Mouse (Mus musculus) heart, embryonic 11.5 days (tissue): ENCODE results near the gene Pklr. TPM values are rescaled to one million over a fixed set of nuclear protein-coding genes. Genes with fewer than 3 reads are reported as not detected.

Source experiments
- ATAC-seq: fragments of 200-750 bp; cut with Nextera tagmentation; replicated peaks from 2 replicates; pipeline ENCODE4 v1.8.0; 2017; ENCODE audit warnings: moderate library complexity; ENCODE audit not compliant: insufficient number of reproducible peaks, low FRiP score, low TSS enrichment
- H3K27ac ChIP-seq: fragments of 300-500 bp; sonication (generic); 2 replicates; pipeline ENCODE4 v1.5.1; 2014; ENCODE audit warnings: mild to moderate bottlenecking, low read depth, low read length
- H3K27me3 ChIP-seq: fragments of 300-500 bp; sonication (generic); 2 replicates; pipeline ENCODE4 v1.6.1; 2014; ENCODE audit warnings: mild to moderate bottlenecking, low read length, mixed read lengths; ENCODE audit not compliant: control insufficient read depth, insufficient read depth
- H3K36me3 ChIP-seq: fragments of 300-500 bp; sonication (generic); 2 replicates; pipeline ENCODE4 v1.6.1; 2014; ENCODE audit warnings: mild to moderate bottlenecking, low read length, moderate library complexity, mixed read lengths; ENCODE audit not compliant: control insufficient read depth, insufficient read depth
- H3K4me1 ChIP-seq: fragments of 300-500 bp; sonication (generic); 2 replicates; pipeline ENCODE4 v1.6.1; 2014; ENCODE audit warnings: low read length; ENCODE audit not compliant: control insufficient read depth, insufficient read depth
- H3K4me2 ChIP-seq: fragments of 300-500 bp; sonication (generic); 2 replicates; pipeline ENCODE4 v1.6.1; 2014; ENCODE audit warnings: mild to moderate bottlenecking, moderate library complexity
- H3K4me3 ChIP-seq: fragments of 300-500 bp; sonication (generic); 2 replicates; pipeline ENCODE4 v1.5.1; 2014; ENCODE audit warnings: low read depth, low read length
- H3K9ac ChIP-seq: fragments of 300-500 bp; sonication (generic); 2 replicates; pipeline ENCODE4 v1.6.1; 2014; ENCODE audit warnings: mild to moderate bottlenecking, low read depth, low read length, moderate library complexity
- H3K9me3 ChIP-seq: fragments of 300-500 bp; sonication (generic); replicated peaks from 2 replicates; pipeline ENCODE4 v1.6.1; 2016; ENCODE audit warnings: low read length; ENCODE audit not compliant: control insufficient read depth
- WGBS: fragments of 180-500 bp; shearing (Covaris S2); extraction: QIAGEN DNeasy Blood & Tissue Kit; methylation state at CpG from one replicate; pipeline ENCODE4 v1.1.7; 2014; ENCODE audit not compliant: insufficient replicate concordance; 5-methylcytosine and 5-hydroxymethylcytosine counted together
- polyA plus RNA-seq: library from polyadenylated mRNA; unstranded; fragments of >200 nt; fragmentation: Nextera tagmentation; extraction: Ambion mirVana; gene quantifications from 2 replicates; pipeline ENCODE4 v1.2.1, GENCODE M21; 2014

Gene Pklr
- polyA plus RNA-seq, 1 experiment from 2014 or later, result 8.7 TPM

DNA sequence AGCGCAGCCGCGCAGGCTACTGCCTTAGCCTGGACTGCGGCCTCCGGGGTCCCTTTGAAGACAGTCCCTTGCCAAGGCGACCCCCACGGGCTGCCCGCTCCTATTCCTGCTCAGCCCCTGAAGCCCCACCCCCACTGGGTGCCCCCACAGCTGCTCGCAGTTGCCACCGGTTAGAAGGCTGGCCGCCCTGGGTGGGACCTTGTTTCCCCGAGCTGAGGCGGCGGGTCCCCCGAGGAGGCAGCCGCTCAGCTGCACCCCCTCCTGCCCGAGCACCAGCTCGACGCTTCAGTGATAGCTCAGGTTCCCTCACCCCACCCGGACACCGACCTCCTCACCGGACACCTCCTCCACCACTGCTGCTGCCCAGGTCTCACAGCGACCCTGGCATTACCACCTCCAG lies 51.3 kb downstream of the Pklr start:
- H3K36me3 ChIP-seq, result 0 out of 2 replicates have a peak, but pooled peaks cover 3% of the 10 kb centered on the region
- H3K4me2 ChIP-seq, result no peak overlapping the region
- H3K4me3 ChIP-seq, result no peak overlapping the region
- no peaks in the 10 kb centered on the region for H3K9me3 ChIP-seq
- no peak overlapping the region for H3K9ac ChIP-seq
- 34% methylated on average over 23 of the region's 23 CpGs for WGBS
- ATAC-seq, result no peak
- no peak overlapping the region for H3K27ac ChIP-seq
- H3K27me3 ChIP-seq, result peaks cover 4% of the 10 kb centered on the region; the same call in 1 of the 2 replicates
- H3K4me1 ChIP-seq, result peaks cover 9% of the 10 kb centered on the region; the same call in 1 of the 2 replicates

DNA sequence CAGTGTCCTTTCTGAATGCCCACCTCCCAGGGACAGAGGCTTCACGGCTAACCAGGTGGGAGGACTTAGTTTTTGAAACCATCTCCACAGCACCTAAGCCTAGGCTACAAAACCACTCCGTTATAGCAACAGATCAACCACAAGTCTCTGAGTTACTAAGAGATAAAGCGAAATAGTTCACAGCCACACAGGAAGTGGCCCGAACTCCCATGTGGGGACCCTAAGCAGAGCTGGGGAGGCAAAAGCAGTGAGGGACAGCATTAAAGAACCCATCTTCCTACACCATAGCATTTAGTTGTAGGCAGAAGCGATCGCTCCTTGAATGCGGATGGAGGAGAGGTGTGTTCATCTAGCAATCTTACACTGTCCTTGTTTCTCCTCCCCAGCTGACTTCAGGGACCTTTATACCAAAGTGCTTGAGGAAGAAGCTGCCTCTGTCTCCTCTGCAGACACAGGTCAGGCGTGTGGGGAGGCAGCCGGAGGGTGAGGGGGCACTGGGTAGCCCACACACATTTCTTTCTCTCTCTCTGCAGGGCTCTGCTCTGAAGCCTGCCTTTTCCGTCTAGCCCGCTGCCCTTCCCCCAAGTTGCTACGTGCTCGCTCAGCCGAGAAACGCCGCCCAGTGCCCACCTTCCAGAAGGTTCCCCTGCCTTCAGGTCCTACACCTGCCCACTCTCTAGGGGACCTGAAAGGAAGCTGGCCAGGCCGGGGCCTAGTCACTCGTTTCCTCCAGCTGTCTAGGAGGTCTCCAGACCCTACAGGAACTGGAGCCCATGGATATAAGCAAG lies 51.9 kb downstream of the Pklr start:
- H3K27ac ChIP-seq, result no peak overlapping the region
- H3K4me2 ChIP-seq, result no peak overlapping the region
- H3K9ac ChIP-seq, result no peak overlapping the region; the same call in 1 of the 2 replicates
- 64% methylated on average over 18 of the region's 18 CpGs for WGBS
- H3K36me3 ChIP-seq, result no peaks in the 10 kb centered on the region
- no peak overlapping the region for H3K4me3 ChIP-seq
- H3K9me3 ChIP-seq, result no peaks in the 10 kb centered on the region
- no peak for ATAC-seq
- H3K4me1 ChIP-seq, result peaks cover 6% of the 10 kb centered on the region; the same call in 1 of the 2 replicates
- peaks cover 4% of the 10 kb centered on the region; the same call in 1 of the 2 replicates for H3K27me3 ChIP-seq

DNA sequence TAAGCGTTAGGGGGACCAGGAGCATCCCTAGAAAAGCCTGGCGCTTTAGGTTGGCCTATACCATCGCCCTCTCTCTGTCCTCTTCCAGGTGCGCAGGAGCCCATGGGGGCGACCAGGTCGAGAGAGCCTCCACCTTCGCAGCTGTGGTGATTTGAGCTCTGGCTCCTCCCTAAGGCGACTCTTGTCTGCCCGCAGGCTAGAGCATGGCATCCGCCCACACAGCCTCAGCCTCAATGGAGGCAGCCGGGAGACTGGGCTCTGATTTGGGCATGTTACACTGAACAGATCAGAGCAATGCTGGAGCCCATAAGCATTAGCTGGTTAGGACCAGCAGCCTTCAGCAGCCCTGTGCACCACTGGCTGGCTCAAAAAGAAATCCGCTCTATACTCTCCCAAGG lies 52.5 kb downstream of the Pklr start:
- no peak for ATAC-seq
- H3K9me3 ChIP-seq, result no peaks in the 10 kb centered on the region
- H3K36me3 ChIP-seq, result no peaks in the 10 kb centered on the region
- H3K27me3 ChIP-seq, result peaks cover 4% of the 10 kb centered on the region; the same call in 1 of the 2 replicates
- no peak overlapping the region; the same call in 1 of the 2 replicates for H3K9ac ChIP-seq
- H3K4me3 ChIP-seq, result no peak overlapping the region
- no peak overlapping the region for H3K4me2 ChIP-seq
- no peak overlapping the region for H3K27ac ChIP-seq
- peaks cover 6% of the 10 kb centered on the region; the same call in 1 of the 2 replicates for H3K4me1 ChIP-seq
- WGBS, result 67% methylated on average over 12 of the region's 12 CpGs

DNA sequence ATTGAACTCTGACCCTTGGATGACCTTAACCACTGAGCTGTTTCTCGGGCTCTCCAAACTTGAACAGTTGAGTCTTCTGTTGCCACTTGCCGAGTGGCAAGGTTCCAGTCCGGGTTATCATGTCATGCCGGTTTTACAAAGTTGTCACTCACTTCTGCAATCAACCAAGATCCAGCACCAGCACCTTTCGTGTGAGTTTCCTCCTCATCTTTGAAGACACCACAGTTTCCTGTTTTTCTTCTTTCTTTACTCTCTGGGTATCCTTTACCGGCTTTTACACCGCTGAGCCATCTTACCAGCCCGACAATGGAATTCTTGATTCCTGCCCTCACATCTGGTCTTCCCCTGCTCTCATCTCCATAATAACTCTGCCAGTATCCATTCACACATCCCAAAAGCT lies 54.5 kb downstream of the Pklr start:
- no peak overlapping the region for H3K27ac ChIP-seq
- no peak overlapping the region for H3K4me2 ChIP-seq
- no peaks in the 10 kb centered on the region for H3K4me1 ChIP-seq
- H3K36me3 ChIP-seq, result no peaks in the 10 kb centered on the region
- 76% methylated on average over 8 of the region's 8 CpGs for WGBS
- no peak for ATAC-seq
- no peak overlapping the region for H3K9ac ChIP-seq
- H3K9me3 ChIP-seq, result no peaks in the 10 kb centered on the region
- no peak overlapping the region for H3K4me3 ChIP-seq
- H3K27me3 ChIP-seq, result peaks cover 4% of the 10 kb centered on the region; the same call in 1 of the 2 replicates

DNA sequence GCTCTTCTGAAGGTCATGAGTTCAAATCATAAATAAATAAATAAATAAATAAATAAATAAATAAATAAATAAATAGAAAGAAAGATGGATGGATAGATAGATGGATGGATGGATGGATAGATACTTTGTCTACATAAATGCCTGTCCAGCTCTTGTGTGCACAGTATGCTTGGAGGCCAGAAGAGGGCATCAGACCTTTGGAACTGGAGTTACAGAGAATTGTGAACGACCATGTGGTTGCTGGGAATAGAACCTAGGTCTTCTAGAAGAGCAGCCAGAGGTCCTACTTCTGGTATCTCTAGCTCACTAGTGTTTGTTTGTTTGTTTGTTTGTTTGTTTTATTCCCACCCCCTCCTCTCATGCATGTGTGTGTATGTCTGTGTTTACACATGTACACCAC lies 57.4 kb downstream of the Pklr start:
- H3K9me3 ChIP-seq, result no peaks in the 10 kb centered on the region
- no peak overlapping the region for H3K27ac ChIP-seq
- no peak for ATAC-seq
- no peak overlapping the region for H3K4me3 ChIP-seq
- no peaks in the 10 kb centered on the region for H3K36me3 ChIP-seq
- H3K9ac ChIP-seq, result no peak overlapping the region
- no peak overlapping the region for H3K4me2 ChIP-seq
- no peaks in the 10 kb centered on the region for H3K4me1 ChIP-seq
- no peaks in the 10 kb centered on the region for H3K27me3 ChIP-seq
- 79% methylated on average over 1 of the region's 1 CpGs for WGBS

DNA sequence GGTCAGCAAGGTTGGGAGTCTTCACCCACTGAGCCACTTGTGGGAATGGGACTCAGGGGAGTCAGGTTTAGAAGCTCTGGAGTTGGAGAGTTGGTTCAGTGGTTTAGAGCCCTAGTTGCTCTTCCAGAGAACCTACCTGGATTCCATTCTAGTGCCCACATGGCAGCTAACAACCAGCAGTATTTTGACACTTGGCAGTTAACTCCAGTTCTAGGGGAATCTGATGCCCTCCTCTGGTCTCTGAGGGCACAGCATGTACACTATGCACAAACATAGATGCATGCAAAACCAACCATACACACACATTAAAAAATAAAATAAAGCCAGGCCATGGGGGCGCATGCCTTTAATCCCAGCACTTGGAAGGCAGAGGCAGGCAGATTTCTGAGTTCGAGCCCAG lies 57.9 kb downstream of the Pklr start:
- no peaks in the 10 kb centered on the region for H3K9me3 ChIP-seq
- 92% methylated on average over 2 of the region's 2 CpGs for WGBS
- H3K4me2 ChIP-seq, result no peak overlapping the region
- no peak for ATAC-seq
- no peaks in the 10 kb centered on the region for H3K27me3 ChIP-seq
- no peak overlapping the region for H3K27ac ChIP-seq
- no peaks in the 10 kb centered on the region for H3K36me3 ChIP-seq
- H3K4me3 ChIP-seq, result no peak overlapping the region
- no peaks in the 10 kb centered on the region for H3K4me1 ChIP-seq
- no peak overlapping the region for H3K9ac ChIP-seq

Other genes with a start within 250 kb of the Pklr start
- 56.9 and 67.0 TPM in 2 replicates for gene Msto1, start 222.1 kb upstream of the Pklr start, polyA plus RNA-seq
- 14.1 and 18.0 TPM in 2 replicates for gene Ash1l, start 185.5 kb upstream of the Pklr start, polyA plus RNA-seq
- 147 and 150 TPM in 2 replicates for gene Dap3, start 185.0 kb upstream of the Pklr start, polyA plus RNA-seq
- gene Rusc1, start 42.8 kb upstream of the Pklr start, polyA plus RNA-seq, result 7.9 TPM in 2 replicates
- not detected in 2 replicates for gene Gm43738, start 35.0 kb upstream of the Pklr start, polyA plus RNA-seq
- gene Fdps, start 34.2 kb upstream of the Pklr start, polyA plus RNA-seq, result 165 and 178 TPM in 2 replicates
- 0.13 and 0.58 TPM in 2 replicates for gene Hcn3, start 24.1 kb downstream of the Pklr start, polyA plus RNA-seq
- 18.7 and 20.1 TPM in 2 replicates for gene Clk2, start 28.7 kb downstream of the Pklr start, polyA plus RNA-seq
- 82.8 and 88.3 TPM in 2 replicates for gene Scamp3, start 41.3 kb downstream of the Pklr start, polyA plus RNA-seq
- 11.9 and 13.7 TPM in 2 replicates for gene Fam189b, start 47.0 kb downstream of the Pklr start, polyA plus RNA-seq
- gene Gba, start 66.8 kb downstream of the Pklr start, polyA plus RNA-seq, result 33.3 and 39.9 TPM in 2 replicates
- gene Thbs3, start 79.0 kb downstream of the Pklr start, polyA plus RNA-seq, result 6.9 and 12.4 TPM in 2 replicates
- gene Mtx1, start 90.9 kb downstream of the Pklr start, polyA plus RNA-seq, result 144 and 145 TPM in 2 replicates
- 0.21 and 0.53 TPM in 2 replicates for gene Muc1, start 92.9 kb downstream of the Pklr start, polyA plus RNA-seq
- 248 and 274 TPM in 2 replicates for gene Krtcap2, start 109.8 kb downstream of the Pklr start, polyA plus RNA-seq
- 0.56 and 1.1 TPM in 2 replicates for gene Trim46, start 110.2 kb downstream of the Pklr start, polyA plus RNA-seq
- gene Dpm3, start 123.2 kb downstream of the Pklr start, polyA plus RNA-seq, result 83.1 and 94.1 TPM in 2 replicates
- 37.5 and 40.9 TPM in 2 replicates for gene Slc50a1, start 134.4 kb downstream of the Pklr start, polyA plus RNA-seq
- 29.9 and 33.0 TPM in 2 replicates for gene Efna1, start 145.0 kb downstream of the Pklr start, polyA plus RNA-seq
- gene Efna3, start 186.8 kb downstream of the Pklr start, polyA plus RNA-seq, result 1.9 TPM in 2 replicates
- gene Efna4, start 201.9 kb downstream of the Pklr start, polyA plus RNA-seq, result 9.3 and 10.2 TPM in 2 replicates
- gene Adam15, start 213.9 kb downstream of the Pklr start, polyA plus RNA-seq, result 23.3 and 25.9 TPM in 2 replicates
- 0.07 TPM in 1 of 2 replicates, not detected in the other for gene Dcst2, start 225.8 kb downstream of the Pklr start, polyA plus RNA-seq
- gene Dcst1, start 229.1 kb downstream of the Pklr start, polyA plus RNA-seq, result 0.17 and 0.21 TPM in 2 replicates